Mouse (Mus musculus) cerebellum, postnatal 36 days (tissue): ENCODE measurements around the gene Ltc4s.

Experiments used
- DNase-seq, 2 experiments: peaks; one replicate each; pipeline ENCODE4 v3.0.0; 2021 to 2022; ENCODE audit warnings: mixed read lengths in 2 of 2

Gene Ltc4s

GRCm38 (mm10) chr11:50223783-50224662, 14.4 kb downstream of the Ltc4s start:
- no peak for DNase-seq

GRCm38 (mm10) chr11:50222559-50223276, 15.7 kb downstream of the Ltc4s start:
- DNase-seq = no peak

DNA sequence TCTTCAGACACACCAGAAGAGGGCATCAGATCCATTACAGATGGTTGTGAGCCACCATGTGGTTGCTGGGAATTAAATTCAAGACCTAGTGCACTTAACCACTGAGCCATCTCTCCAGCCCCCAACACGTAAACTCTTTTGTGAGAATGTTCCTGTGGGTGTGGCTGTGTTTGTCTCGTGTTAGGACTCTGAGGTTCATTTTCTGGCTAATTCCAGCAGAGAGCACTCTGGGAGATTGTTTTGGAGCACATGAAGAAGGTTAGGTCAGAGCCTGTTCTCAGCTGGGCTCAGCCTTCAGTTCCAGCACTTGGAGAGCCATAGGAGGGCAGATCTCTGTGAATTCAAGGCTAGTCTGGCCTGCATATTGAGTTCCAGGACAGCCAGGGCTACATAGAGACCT, 18.6 kb downstream of the Ltc4s start:
- no peak for DNase-seq

- DNase-seq = no peak
Observed at GRCm38 (mm10) chr11:50217811-50218210, 20.6 kb downstream of the Ltc4s start.

GRCm38 (mm10) chr11:50216724-50217366, 21.6 kb downstream of the Ltc4s start:
- no peak for DNase-seq

DNA sequence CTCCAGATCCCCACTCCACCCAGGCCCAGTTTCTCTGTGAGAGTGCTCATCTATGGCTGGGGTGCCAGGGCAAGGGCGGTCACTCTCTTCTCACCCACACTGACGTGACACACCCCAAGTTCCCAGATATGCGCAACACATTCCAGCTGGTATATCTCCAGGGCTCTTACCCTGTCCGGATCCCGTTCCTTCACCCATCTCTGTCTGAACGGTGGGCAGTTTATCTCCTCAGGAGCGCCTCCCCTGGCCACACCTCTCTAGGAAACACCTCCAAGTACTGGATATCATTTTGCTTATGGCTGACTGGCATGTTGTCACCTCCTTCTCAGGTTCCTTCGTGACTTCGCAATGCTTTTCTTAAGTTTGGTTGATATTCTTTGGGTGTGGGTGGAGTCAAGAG, 22.8 kb downstream of the Ltc4s start:
- no peak for DNase-seq

DNA sequence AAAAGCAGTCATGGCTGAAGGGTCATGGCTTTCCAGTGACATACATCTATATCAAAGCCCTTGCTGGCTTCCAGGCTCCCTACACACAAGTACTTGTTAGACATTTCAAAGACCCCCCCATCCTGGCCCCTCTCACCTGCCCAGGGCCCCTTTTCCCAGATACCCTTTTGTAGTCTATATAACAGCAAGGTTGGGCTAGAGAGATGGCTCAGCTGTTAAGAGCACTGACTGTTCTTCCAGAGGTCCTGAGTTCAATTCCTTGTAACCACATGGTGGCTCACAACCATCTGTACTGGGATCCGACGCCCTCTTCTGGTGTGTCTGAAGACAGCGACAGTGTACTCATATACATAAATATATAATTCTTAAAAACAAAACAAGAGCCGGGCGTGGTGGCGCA, 23.8 kb downstream of the Ltc4s start:
- no peak for DNase-seq

- peak; percentile 61 to 66 for DNase-seq
Observed at GRCm38 (mm10) chr11:50212848-50213758, 25.3 kb downstream of the Ltc4s start.

DNA sequence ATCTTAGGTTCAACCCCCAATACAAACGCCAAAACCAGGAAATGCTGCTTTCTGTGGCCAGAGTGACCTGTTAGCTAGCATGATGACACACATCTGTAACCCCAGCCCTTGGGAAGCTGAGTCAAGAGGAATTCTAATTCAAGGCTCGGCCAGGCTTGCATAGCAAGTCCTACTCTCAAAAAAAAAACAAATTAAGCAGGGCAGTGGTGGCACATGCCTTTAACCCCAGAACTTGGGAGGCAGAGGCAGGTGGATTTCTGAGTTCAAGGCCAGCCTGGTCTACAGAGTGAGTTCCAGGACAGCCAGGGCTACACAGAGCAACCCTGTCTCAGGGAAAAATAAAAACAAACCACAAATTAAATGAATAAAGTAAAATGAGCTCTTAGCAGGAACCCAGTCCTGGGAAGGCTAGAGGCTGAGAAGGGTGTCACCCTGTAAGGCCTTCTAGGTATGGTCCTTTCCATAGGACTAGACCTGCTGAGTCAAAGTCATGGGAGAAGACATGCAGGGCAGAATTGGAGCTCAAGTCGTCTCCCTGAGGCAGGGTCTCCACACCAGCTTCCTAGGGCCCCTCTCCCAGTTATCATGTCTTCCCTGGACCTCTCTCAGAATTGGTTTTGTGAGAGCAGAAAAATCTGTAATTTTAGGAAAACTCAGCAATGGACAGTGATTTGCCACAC, 26.2 kb downstream of the Ltc4s start:
- no peak for DNase-seq

DNA sequence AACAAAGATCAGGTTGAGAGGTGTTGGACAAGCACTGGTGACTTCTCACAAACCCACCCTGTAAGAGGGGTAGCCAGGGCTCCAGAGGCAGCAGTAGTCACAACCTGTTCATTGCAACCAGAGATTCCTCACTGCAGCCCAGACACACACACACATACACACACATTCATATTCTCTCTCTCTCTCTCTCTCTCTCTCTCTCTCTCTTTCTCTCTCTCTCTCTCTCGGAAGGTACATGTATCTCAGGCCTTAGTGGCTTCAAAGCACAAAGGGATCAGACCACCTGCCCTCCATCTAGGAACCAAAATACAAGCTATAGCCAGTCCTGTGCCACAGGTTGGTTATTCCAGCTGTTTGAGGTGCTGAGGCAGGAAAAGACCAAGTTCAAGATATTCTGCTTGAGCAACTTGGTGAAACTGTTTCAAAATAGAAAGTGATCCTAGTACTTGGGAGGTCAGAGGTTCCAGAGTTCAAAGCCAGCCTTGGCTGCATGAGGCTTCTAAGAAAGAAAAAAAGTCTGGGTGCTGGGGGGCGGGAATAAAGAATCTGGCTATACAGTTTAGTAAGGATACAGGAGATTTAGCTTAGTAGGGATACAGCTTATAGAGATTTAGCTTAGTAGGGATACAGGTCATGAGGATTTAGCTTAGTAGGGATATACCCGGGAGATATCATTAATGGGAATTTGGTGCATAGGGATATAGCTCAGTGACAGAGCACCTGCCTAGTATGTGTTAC, 26.9 kb downstream of the Ltc4s start:
- no peak for DNase-seq

- DNase-seq = peak; percentile 75 to 78
Observed at GRCm38 (mm10) chr11:50210505-50211151, 27.8 kb downstream of the Ltc4s start, which contains the start of the genes Sqstm1 and Mgat4b. TSS of gene Sqstm1 (minus strand) at chr11:50210827. TSS of gene Mgat4b (plus strand) at chr11:50210890.

- DNase-seq = peak; percentile 84 to 92
Observed at GRCm38 (mm10) chr11:50210101-50210504, 28.3 kb downstream of the Ltc4s start.

DNA sequence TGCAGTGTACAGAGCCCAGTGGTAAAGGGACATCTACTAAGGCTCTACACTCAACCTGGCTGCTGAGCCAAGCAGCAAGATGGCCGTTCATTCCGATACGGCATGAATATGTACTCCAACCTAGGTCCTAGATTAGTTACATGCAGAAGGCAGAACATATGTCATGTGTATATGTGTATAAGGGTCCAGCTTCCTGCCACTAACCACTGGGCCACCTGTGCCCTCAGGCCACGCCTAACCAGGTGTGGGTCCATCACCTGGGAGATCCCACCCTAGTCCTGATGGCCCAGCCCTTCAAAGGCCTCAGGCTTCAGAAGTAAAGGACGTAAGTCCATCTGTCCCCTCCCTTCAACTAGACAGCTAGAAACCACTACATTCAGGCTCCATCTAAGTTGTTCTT, 30.4 kb downstream of the Ltc4s start:
- DNase-seq = no peak

- no peak for DNase-seq
Observed at GRCm38 (mm10) chr11:50207344-50207743, 31.1 kb downstream of the Ltc4s start.

DNA sequence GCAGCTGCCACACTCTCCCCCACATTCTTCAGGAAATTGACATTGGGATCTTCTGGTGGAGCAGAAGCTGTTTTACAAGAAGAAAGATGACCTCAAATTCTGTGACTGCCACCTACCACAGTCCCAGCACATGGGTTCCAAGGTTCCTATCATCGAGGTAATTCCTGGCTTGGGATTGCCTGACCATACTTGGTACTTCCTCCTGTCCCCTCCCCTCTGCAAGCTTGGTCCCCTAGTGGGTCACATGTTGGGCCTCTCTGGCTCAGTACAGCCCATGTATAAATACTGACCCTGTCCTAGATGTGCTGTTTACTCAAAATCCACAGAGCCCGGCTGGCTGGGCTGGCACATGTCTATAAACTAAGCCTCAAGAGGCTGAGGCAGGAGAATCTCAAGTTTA, 32.4 kb downstream of the Ltc4s start:
- no peak for DNase-seq

DNA sequence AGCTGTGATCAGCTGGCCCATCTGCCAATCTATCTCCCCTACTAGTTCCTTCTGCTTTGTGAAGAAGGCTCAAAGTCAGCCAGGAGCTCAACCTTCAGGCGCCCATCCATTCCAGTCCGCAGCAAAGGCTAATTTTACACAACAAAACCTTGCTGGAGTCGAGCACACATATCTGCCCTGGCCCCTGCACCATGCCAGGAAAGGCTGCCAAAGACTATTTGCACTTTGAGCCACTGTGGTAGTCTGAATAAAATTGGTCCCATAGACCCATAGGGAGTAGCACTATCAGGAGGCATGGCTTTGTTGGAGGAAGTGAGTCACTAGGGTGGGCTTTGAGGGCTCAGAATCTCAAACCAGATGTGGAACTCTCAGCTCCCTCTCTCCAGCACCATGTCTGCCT, 33.0 kb downstream of the Ltc4s start:
- DNase-seq = no peak

- no peak for DNase-seq
Observed at GRCm38 (mm10) chr11:50203302-50203827, 35.1 kb downstream of the Ltc4s start.

DNA sequence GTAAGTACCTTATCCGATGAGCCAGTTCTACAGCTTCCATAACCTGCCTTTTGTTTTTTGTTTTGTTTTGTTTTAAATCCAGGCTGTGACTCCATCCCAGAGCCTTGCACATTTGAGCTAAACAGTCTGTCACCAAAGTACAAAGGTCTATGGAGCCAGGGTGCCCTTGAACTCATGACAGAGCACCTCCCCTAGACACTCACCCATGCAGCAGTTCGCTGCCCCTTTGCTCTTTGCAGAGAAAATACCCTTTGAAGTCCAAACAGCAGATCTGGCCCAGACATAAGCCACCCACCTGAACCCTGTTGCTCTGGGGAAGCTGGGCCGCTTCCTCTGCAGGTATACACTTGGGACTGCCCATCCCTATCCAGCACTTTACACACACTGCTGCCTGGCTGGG, 36.8 kb downstream of the Ltc4s start:
- no peak for DNase-seq

- DNase-seq = no peak
Observed at GRCm38 (mm10) chr11:50200613-50201012, 37.8 kb downstream of the Ltc4s start.

GRCm38 (mm10) chr11:50198916-50199315, 39.5 kb downstream of the Ltc4s start:
- no peak for DNase-seq
